Mouse (Mus musculus): ENCODE data around the gene Ift122. TPM values are rescaled to one million over a fixed set of nuclear protein-coding genes. Genes with fewer than 3 reads are reported as not detected.
A peak's percentile ranks its signal among the peaks of the same experiment; 100 is the strongest.

Ift122 gene
- total RNA-seq, 2 experiments from 2014 or later: 24.0 to 25.9 TPM

GRCm38 (mm10) chr6:115919876-115920275, 66.6 kb downstream of the Ift122 start:
- no peak for DNase-seq (ENCODE audit: low spot score in 2 of 2)

DNA sequence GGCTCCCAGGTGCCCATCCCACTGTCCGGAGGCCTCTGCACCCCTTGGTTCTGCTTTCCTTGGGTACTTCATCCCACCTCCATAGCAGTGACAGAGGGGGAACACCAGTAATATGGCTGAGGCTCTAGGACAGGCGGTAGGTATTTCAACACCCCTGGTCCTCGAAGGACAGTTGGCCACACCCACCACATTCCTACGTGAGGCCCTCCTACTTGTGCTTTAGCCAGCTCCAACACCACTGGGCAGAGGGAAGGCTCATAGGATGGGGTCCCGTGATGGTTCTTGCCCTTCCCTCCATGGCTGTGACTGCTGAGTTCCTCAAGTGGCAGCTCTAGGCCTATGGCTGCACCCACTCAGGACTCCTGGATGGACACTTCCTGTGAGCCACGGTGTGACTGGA, 71.6 kb downstream of the Ift122 start:
- no peak for DNase-seq (ENCODE audit: low spot score in 2 of 2)

GRCm38 (mm10) chr6:115926416-115926815, 73.1 kb downstream of the Ift122 start:
- no peak for DNase-seq (ENCODE audit: low spot score in 2 of 2)

GRCm38 (mm10) chr6:115927292-115928242, 74.3 kb downstream of the Ift122 start:
- DNase-seq (ENCODE audit: low spot score in 2 of 2): peak in 1 of 2 experiments; percentile 34

GRCm38 (mm10) chr6:115930018-115930417, 76.7 kb downstream of the Ift122 start:
- no peak for DNase-seq (ENCODE audit: low spot score in 2 of 2)

GRCm38 (mm10) chr6:115931639-115932038, 78.4 kb downstream of the Ift122 start, which contains the start of gene Rho:
Gene Rho (plus strand): TSS chr6:115931748.
- DNase-seq (ENCODE audit: low spot score in 2 of 2): no peak

DNA sequence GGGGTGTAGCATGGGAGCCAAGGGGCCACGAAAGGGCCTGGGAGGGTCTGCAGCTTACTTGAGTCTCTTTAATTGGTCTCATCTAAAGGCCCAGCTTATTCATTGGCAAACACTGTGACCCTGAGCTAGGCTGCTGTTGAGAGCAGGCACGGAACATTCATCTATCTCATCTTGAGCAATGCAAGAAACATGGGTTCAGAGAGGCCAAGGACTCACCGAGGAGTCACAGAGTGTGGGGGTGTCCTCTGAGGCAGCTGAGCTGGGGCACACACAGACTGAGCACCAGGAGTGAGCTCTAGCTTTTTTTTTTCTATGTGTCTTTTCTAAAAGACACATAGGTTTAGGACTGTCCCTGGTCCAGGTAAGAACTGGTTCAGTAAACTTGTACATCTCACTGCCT, 79.1 kb downstream of the Ift122 start:
- no peak for DNase-seq (ENCODE audit: low spot score in 2 of 2)

DNA sequence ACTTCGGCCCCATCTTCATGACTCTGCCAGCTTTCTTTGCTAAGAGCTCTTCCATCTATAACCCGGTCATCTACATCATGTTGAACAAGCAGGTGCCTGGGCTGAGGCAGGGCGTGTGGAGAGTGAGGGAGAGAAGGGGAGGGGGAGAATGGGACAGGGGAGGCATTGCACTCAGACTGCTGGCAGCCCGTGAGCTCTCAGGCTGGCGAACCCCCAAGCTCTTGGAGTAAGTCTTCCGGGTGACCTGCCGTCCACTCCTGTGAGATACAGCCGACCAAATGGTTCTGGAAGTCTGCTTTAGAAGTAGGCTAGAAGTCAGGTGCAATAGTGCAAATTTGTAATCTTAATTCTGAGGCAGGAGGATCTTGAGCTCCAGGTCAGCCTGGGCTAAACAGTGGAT, 82.3 kb downstream of the Ift122 start:
- no peak for DNase-seq (ENCODE audit: low spot score in 2 of 2)

- no peak for DNase-seq (ENCODE audit: low spot score in 2 of 2)
Observed at GRCm38 (mm10) chr6:115938011-115938410, 84.7 kb downstream of the Ift122 start.

DNA sequence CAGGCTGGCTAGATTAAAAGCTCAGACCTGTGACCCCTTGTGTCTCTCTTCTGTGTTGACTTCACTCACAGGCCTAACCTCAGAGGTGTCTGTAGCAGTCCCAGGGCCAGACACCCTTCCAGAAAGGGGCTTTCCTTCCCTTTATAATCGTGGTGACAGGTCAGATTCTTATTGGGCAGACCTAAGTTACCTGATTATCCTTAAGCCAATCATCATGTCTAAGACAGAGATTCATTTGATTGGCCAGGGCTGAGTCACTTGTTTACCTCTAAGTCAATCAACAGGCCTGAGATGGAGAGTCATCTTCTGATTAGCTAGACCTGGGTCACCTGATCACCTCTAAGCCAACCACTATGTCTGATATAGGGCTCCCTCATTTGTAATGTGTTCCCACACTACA, 85.5 kb downstream of the Ift122 start:
- no peak for DNase-seq (ENCODE audit: low spot score in 2 of 2)

DNA sequence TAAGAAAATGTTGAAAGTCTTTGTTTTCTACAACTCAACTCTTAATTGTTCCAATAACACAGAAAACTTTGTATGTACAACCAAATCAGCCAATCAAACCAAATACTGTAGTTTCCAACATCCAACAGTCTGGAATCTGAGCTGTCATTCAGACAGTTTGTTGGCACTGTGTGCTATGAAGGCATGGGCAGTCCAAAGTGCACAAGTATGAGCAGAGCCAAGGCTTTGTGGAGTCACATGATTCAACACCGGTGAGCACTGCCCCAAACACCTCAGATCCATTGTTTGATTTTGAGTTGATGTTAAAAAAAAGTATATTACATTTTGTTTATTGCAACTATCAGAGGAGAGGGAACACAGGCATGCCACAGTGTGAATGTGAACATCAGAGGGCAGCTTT, 87.3 kb downstream of the Ift122 start:
- DNase-seq (ENCODE audit: low spot score in 2 of 2): no peak

- DNase-seq (ENCODE audit: low spot score in 2 of 2): no peak
Observed at GRCm38 (mm10) chr6:115941128-115941527, 87.9 kb downstream of the Ift122 start.

GRCm38 (mm10) chr6:115943498-115944427, 90.5 kb downstream of the Ift122 start:
- no peak for DNase-seq (ENCODE audit: low spot score in 2 of 2)

DNA sequence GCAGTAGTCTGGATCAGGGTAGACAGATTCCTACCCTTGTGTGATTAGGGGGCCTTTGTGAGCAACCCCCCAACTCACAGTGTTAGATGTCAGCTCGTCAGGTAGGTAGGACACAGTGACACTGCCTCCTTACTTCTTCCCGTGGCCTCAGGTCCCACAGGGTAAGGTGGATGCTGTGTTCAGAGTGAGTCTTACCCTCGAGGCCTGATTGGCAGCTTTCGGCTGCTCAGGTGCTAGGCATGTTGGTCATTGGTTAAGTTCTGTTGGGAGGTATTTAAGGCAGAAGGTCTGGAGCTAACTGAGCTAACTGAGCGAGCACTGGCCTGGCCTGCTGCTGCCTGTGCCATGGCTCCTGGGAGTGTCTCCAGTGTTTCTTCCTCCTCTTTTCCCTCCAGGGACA, 91.4 kb downstream of the Ift122 start, which contains the start of gene H1foo:
Gene H1foo (plus strand): TSS at position 301 of the 400 bp plus-strand sequence.
- no peak for DNase-seq (ENCODE audit: low spot score in 2 of 2)

DNA sequence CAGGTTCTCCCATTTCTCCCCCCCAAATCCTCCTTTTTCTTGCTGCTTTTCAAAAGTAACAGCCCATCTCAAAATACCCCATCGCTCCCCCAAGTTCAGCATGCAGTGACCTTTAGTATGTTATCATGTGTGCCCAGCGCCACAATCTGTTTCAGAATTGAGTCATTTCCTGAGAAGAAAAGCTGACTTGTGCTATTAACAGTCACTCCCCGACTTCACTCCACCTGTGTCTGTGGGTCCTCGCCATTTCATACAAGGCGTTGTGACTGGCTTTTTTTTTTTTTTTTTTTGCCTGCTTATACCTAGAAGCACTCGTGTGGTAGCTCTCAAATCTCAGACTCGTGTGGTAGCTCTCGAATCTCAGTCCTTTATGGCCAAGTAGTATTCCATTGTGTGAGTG, 92.4 kb downstream of the Ift122 start:
- DNase-seq (ENCODE audit: low spot score in 2 of 2): no peak

GRCm38 (mm10) chr6:115946389-115946788, 93.1 kb downstream of the Ift122 start:
- no peak for DNase-seq (ENCODE audit: low spot score in 2 of 2)

DNA sequence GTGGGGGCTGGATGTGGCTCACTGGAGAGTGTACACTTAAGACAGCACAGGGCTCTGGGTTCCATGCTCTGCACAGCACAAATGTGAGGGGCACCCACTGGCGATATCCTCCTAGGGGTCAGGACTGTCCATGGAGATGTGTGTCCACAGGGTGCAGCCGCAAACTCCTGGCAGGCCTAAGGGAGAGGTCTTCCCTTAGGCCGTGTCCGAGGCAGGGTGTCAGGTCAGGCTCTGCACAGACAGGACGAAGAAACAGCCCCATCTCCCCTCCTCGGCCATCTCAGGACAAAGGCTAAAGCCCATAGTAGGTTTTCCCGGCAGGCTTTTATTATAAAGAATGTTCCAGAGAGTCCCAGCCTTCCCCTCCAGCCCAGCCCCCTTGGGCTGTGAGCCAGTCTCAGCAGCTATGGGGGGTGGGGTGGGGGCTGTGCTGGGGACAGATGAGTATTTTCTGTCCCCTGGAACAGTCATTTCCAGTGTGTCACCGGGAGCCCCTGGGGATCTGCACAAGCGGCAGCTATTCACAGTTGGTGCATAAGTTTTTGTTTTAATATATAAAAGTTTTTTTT, 101.3 kb downstream of the Ift122 start:
- DNase-seq (ENCODE audit: low spot score in 2 of 2): no peak

GRCm38 (mm10) chr6:115955169-115955568, 101.9 kb downstream of the Ift122 start:
- DNase-seq (ENCODE audit: low spot score in 2 of 2): no peak

- DNase-seq (ENCODE audit: low spot score in 2 of 2): no peak
Observed at GRCm38 (mm10) chr6:115955664-115956063, 102.4 kb downstream of the Ift122 start.

- DNase-seq (ENCODE audit: low spot score in 2 of 2): no peak
Observed at GRCm38 (mm10) chr6:115956418-115956921, 103.2 kb downstream of the Ift122 start.
